Comparison of ENCODE assay signal across 35 mouse cellular contexts in genomic region chr1:158770036-158770655, GRCm38 (mm10).
DNase-seq lines count a peak whose midpoint lies in the region; ATAC-seq and TF ChIP-seq lines count a peak whose summit lies in the region.
"Had no signal": no experiment of that assay in that cellular context is flagged by ENCODE, and none has a peak within 500 bp of the region (broad histone marks: within the 10 kb centered on the region; RNA-seq: fewer than 3 reads in every experiment).

No protein-coding gene starts in this region.

- H3K9me3 ChIP-seq in midbrain, embryonic 11.5 days (ENCODE audit: control insufficient read depth, low read length), result no peaks in the 10 kb centered on the region
- H3K9me3 ChIP-seq: embryonic facial prominence, embryonic 12.5 days; forebrain, embryonic 12.5 days; heart, embryonic 10.5 days; heart, embryonic 15.5 days; hindbrain, embryonic 13.5 days; midbrain, embryonic 10.5 days; neural tube, embryonic 12.5 days had no signal

- peaks cover 3% of the 10 kb centered on the region; the same call in 1 of the 2 replicates for H3K4me1 ChIP-seq in cerebellum, adult 2 months (ENCODE audit: control insufficient read depth, insufficient read depth, low read length)
- H3K4me1 ChIP-seq in midbrain, embryonic 11.5 days (ENCODE audit: control insufficient read depth, insufficient read depth, low read length), result no peaks in the 10 kb centered on the region
- no peaks in the 10 kb centered on the region for H3K4me1 ChIP-seq in thymus, adult 2 months (replicated peaks; ENCODE audit: control insufficient read depth, insufficient read depth, low read length)
- H3K4me1 ChIP-seq: embryonic facial prominence, embryonic 12.5 days; forebrain, embryonic 12.5 days; hindbrain, embryonic 13.5 days; midbrain, embryonic 10.5 days; neural tube, embryonic 12.5 days had no signal

- ATAC-seq in cerebellum, adult (ENCODE audit: insufficient number of reproducible peaks, low FRiP score, low TSS enrichment), result peak; percentile 75
- ATAC-seq in midbrain, embryonic 11.5 days (ENCODE audit: low FRiP score), result no peak
- ATAC-seq: CD4-positive, CD25-positive, alpha-beta regulatory T cell, adult 4 months; forebrain, postnatal 0 days; intestine, embryonic 16.5 days had no signal

- H3K9ac ChIP-seq in midbrain, embryonic 11.5 days (ENCODE audit: low read length), result no peak overlapping the region
- H3K9ac ChIP-seq: embryonic facial prominence, embryonic 12.5 days; forebrain, embryonic 12.5 days; forebrain, postnatal 0 days; heart, embryonic 15.5 days; hindbrain, embryonic 13.5 days; liver, embryonic 14.5 days; neural tube, embryonic 12.5 days had no signal

- DNase-seq in cerebellum, postnatal 4 days (ENCODE audit: low spot score in 2 of 2), result no peak
- peak; percentile 41 for DNase-seq in adipocyte (ENCODE audit: low spot score)
- peak; percentile 18 to 67 for DNase-seq in cerebellum, adult 2 months
- DNase-seq in cerebellum, postnatal 14 days, result peak; percentile 6 to 38
- DNase-seq in left cerebral cortex, adult 18-20 months (ENCODE audit: low spot score in 2 of 2), result no peak
- no peak for DNase-seq in midbrain, embryonic 11.5 days (ENCODE audit: low spot score, missing footprints)
- DNase-seq in thymus, adult 2 months, result no peak
- DNase-seq: adrenal gland, postnatal 25 days; forebrain, postnatal 0 days; heart, adult 11 months; heart, postnatal 36 days; kidney, adult 8-10 months; kidney, postnatal 4 days; layer of hippocampus, postnatal 36 days; liver; lung, adult 2 months; lung, postnatal 14 days; right cerebral cortex, adult 18-20 months; thymus, adult 18-20 months; thymus, postnatal 4 days had no signal

- no peaks in the 10 kb centered on the region for H3K27me3 ChIP-seq in cerebellum, adult 2 months (ENCODE audit: control insufficient read depth, insufficient read depth, low read length)
- no peaks in the 10 kb centered on the region for H3K27me3 ChIP-seq in midbrain, embryonic 11.5 days (ENCODE audit: control insufficient read depth, insufficient read depth, low read length)
- no peaks in the 10 kb centered on the region for H3K27me3 ChIP-seq in thymus, adult 2 months (ENCODE audit: control insufficient read depth, insufficient read depth, low read length)
- H3K27me3 ChIP-seq: embryonic facial prominence, embryonic 12.5 days; forebrain, embryonic 12.5 days; heart, embryonic 15.5 days; hindbrain, embryonic 13.5 days; neural tube, embryonic 12.5 days had no signal

- H3K27ac ChIP-seq in cerebellum, adult 2 months (ENCODE audit: insufficient read depth, low read length), result peak overlapping the region; percentile 51; the same call in 1 of the 2 replicates
- H3K27ac ChIP-seq in midbrain, embryonic 11.5 days (ENCODE audit: low read depth, low read length), result no peak overlapping the region
- H3K27ac ChIP-seq in thymus, adult 2 months (ENCODE audit: control insufficient read depth, insufficient read depth, low read length), result no peak overlapping the region
- H3K27ac ChIP-seq: embryonic facial prominence, embryonic 12.5 days; forebrain, embryonic 12.5 days; heart, embryonic 10.5 days; heart, embryonic 15.5 days; hindbrain, embryonic 13.5 days; kidney, postnatal 0 days; liver, embryonic 14.5 days; midbrain, embryonic 10.5 days; neural tube, embryonic 12.5 days; stomach, postnatal 0 days had no signal

- H3K4me3 ChIP-seq in cerebellum, adult 2 months (replicated peaks; ENCODE audit: insufficient read depth, low read depth, low read length), result no peak overlapping the region
- no peak overlapping the region for H3K4me3 ChIP-seq in midbrain, embryonic 11.5 days (ENCODE audit: low read depth, low read length)
- no peak overlapping the region for H3K4me3 ChIP-seq in thymus, adult 2 months (ENCODE audit: control insufficient read depth, insufficient read depth, low read length)
- H3K4me3 ChIP-seq: embryonic facial prominence, embryonic 12.5 days; erythroblast, embryonic 14.5 days; forebrain, embryonic 12.5 days; heart, embryonic 10.5 days; heart, embryonic 15.5 days; hindbrain, embryonic 13.5 days; midbrain, embryonic 10.5 days; myocyte; neural tube, embryonic 12.5 days had no signal

- TF ChIP-seq POLR2A in cerebellum, adult 2 months (IDR thresholded peaks at IDR 0.05; ENCODE audit: borderline replicate concordance, insufficient read depth, low read length), result no peak
- TF ChIP-seq POLR2A in thymus, adult 2 months (IDR thresholded peaks at IDR 0.05; ENCODE audit: control insufficient read depth, extremely low read depth, insufficient read depth, low read length, poor library complexity), result no peak

- H3K4me2 ChIP-seq in midbrain, embryonic 11.5 days, result no peak overlapping the region
- H3K4me2 ChIP-seq: embryonic facial prominence, embryonic 12.5 days; forebrain, embryonic 12.5 days; heart, embryonic 15.5 days; hindbrain, embryonic 13.5 days; neural tube, embryonic 12.5 days had no signal

- 13% methylated on average over 7 of the region's 7 CpGs for WGBS in cerebellum, adult 2 months
- WGBS in midbrain, embryonic 11.5 days, result 85% methylated on average over 7 of the region's 7 CpGs
- 87% methylated on average over 7 of the region's 7 CpGs for WGBS in thymus, adult 2 months

- H3K36me3 ChIP-seq in midbrain, embryonic 11.5 days (ENCODE audit: control insufficient read depth, insufficient read depth, low read length), result no peaks in the 10 kb centered on the region
- no peaks in the 10 kb centered on the region for H3K36me3 ChIP-seq in thymus, adult 2 months (ENCODE audit: control insufficient read depth, insufficient read depth, low read length)
- H3K36me3 ChIP-seq: embryonic facial prominence, embryonic 12.5 days; forebrain, embryonic 12.5 days; heart, embryonic 10.5 days; heart, embryonic 15.5 days; hindbrain, embryonic 13.5 days; midbrain, embryonic 10.5 days; neural tube, embryonic 12.5 days had no signal

- TF ChIP-seq CTCF in cerebellum, adult 2 months (IDR thresholded peaks at IDR 0.05; ENCODE audit: borderline replicate concordance, insufficient read depth, low read depth, low read length), result no peak
- TF ChIP-seq CTCF in thymus, adult 2 months (IDR thresholded peaks at IDR 0.05; ENCODE audit: borderline replicate concordance, control insufficient read depth, extremely low read depth, insufficient read depth, low read length, poor library complexity), result no peak

Comparison
In these comparisons a context has a peak if more than half of its experiments do, and no peak if none do; other contexts are left out.
1. DNase-seq: peak in adipocyte (single experiment), cerebellum, adult 2 months (2 of 2) and cerebellum, postnatal 14 days (2 of 2); none in cerebellum, postnatal 4 days (0 of 2), left cerebral cortex, adult 18-20 months (0 of 2), midbrain, embryonic 11.5 days (single experiment) and thymus, adult 2 months (single experiment).